Mouse (Mus musculus): ENCODE results near the gene Mrpl4.

Gene Mrpl4

GRCm38 (mm10) chr9:21018600-21018999 is 16.1 kb downstream of the Mrpl4 start:
- no peak for DNase-seq

- no peak for DNase-seq
Observed at GRCm38 (mm10) chr9:21021363-21021762, 18.8 kb downstream of the Mrpl4 start.

- no peak for DNase-seq
Observed at GRCm38 (mm10) chr9:21022288-21022687, 19.8 kb downstream of the Mrpl4 start.

- DNase-seq, result no peak
Observed at GRCm38 (mm10) chr9:21022726-21023125, 20.2 kb downstream of the Mrpl4 start.

GRCm38 (mm10) chr9:21025258-21025810 is 22.8 kb downstream of the Mrpl4 start:
- DNase-seq, result no peak

GRCm38 (mm10) chr9:21026849-21027248 is 24.3 kb downstream of the Mrpl4 start:
- DNase-seq, result no peak

GRCm38 (mm10) chr9:21027774-21028290 is 25.3 kb downstream of the Mrpl4 start:
- DNase-seq, result no peak

- DNase-seq, result no peak
Observed at GRCm38 (mm10) chr9:21028560-21029110, 26.1 kb downstream of the Mrpl4 start.

GRCm38 (mm10) chr9:21029291-21030054 is 26.9 kb downstream of the Mrpl4 start, which contains the start of gene Icam4:
Icam4 (plus strand) TSS chr9:21029373.
- peak; percentile 79 for DNase-seq

GRCm38 (mm10) chr9:21030055-21030600 is 27.6 kb downstream of the Mrpl4 start:
- no peak for DNase-seq

- peak; percentile 87 for DNase-seq
Observed at GRCm38 (mm10) chr9:21030781-21031250, 28.3 kb downstream of the Mrpl4 start.

GRCm38 (mm10) chr9:21031251-21031895 is 28.8 kb downstream of the Mrpl4 start:
- DNase-seq, result peak; percentile 75

GRCm38 (mm10) chr9:21031896-21032351 is 29.4 kb downstream of the Mrpl4 start, which contains the start of gene Icam5:
Icam5 (plus strand) TSS chr9:21032073.
- peak; percentile 80 for DNase-seq

GRCm38 (mm10) chr9:21032491-21032890 is 30.0 kb downstream of the Mrpl4 start:
- no peak for DNase-seq

- DNase-seq, result peak; percentile 70
Observed at GRCm38 (mm10) chr9:21033136-21033535, 30.6 kb downstream of the Mrpl4 start.

GRCm38 (mm10) chr9:21034481-21035085 is 32.0 kb downstream of the Mrpl4 start:
- DNase-seq, result no peak

- no peak for DNase-seq
Observed at GRCm38 (mm10) chr9:21035586-21035985, 33.0 kb downstream of the Mrpl4 start.

- no peak for DNase-seq
Observed at GRCm38 (mm10) chr9:21036161-21036560, 33.6 kb downstream of the Mrpl4 start.

- DNase-seq, result peak; percentile 27
Observed at GRCm38 (mm10) chr9:21036666-21037065, 34.1 kb downstream of the Mrpl4 start.

GRCm38 (mm10) chr9:21037481-21037891 is 34.9 kb downstream of the Mrpl4 start:
- DNase-seq, result peak; percentile 42

- no peak for DNase-seq
Observed at GRCm38 (mm10) chr9:21039779-21040178, 37.2 kb downstream of the Mrpl4 start.

GRCm38 (mm10) chr9:21041308-21041707 is 38.8 kb downstream of the Mrpl4 start:
- DNase-seq, result peak; percentile 50
